Mouse (Mus musculus) myocyte (in vitro differentiated cells): Measurements from ENCODE around the gene Inip. TPM values are rescaled to one million over a fixed set of nuclear protein-coding genes. Genes with fewer than 3 reads are reported as not detected.

Source experiments
- H3K27me3 ChIP-seq: one replicate; pipeline ENCODE4 v1.6.1; 2011; ENCODE audit not compliant: control insufficient read depth, insufficient read depth, insufficient read length
- H3K36me3 ChIP-seq: one replicate; pipeline ENCODE4 v1.6.1; 2011; ENCODE audit not compliant: control insufficient read depth, insufficient read depth
- H3K4me2 ChIP-seq: one replicate; pipeline ENCODE4 v1.6.1; 2011; ENCODE audit warnings: low read depth, control low read depth
- H3K4me3 ChIP-seq: one replicate; pipeline ENCODE4 v1.5.1; 2011; ENCODE audit warnings: mild to moderate bottlenecking, control low read depth, moderate library complexity
- H3K79me2 ChIP-seq: one replicate; pipeline ENCODE4 v1.6.1; 2011; ENCODE audit not compliant: control insufficient read depth, insufficient read depth
- H3ac ChIP-seq: one replicate; pipeline ENCODE4 v1.6.1; 2011; ENCODE audit not compliant: control insufficient read depth, insufficient read length
- CEBPB ChIP-seq: IDR thresholded peaks from 2 replicates; pipeline ENCODE4 v1.6.1; 2011; ENCODE audit warnings: mild to moderate bottlenecking, moderate library complexity; ENCODE audit not compliant: poor library complexity, insufficient read depth, severe bottlenecking
- E2F4 ChIP-seq: IDR thresholded peaks from one replicate; pipeline ENCODE4 v1.6.1; 2011; ENCODE audit warnings: mild to moderate bottlenecking, control low read depth, moderate library complexity; ENCODE audit not compliant: insufficient read depth
- MAX ChIP-seq: IDR thresholded peaks from one replicate; pipeline ENCODE4 v1.6.1; 2011; ENCODE audit warnings: low read depth, mild to moderate bottlenecking, control low read depth
- MYOD1 ChIP-seq, 3 experiments: IDR thresholded peaks; one replicate each; pipeline ENCODE4 v1.6.1; 2011; ENCODE audit warnings: control low read depth in 2 of 3, low read depth in 2 of 3, mild to moderate bottlenecking in 2 of 3, moderate library complexity in 1 of 3; ENCODE audit not compliant: insufficient read length in 2 of 3, control insufficient read depth in 1 of 3
- MYOG ChIP-seq, 3 experiments: IDR thresholded peaks; one replicate each; pipeline ENCODE4 v1.6.1; 2011; ENCODE audit warnings: control low read depth in 2 of 3, low read depth in 2 of 3, mild to moderate bottlenecking in 2 of 3; ENCODE audit not compliant: insufficient read length in 2 of 3, control insufficient read depth in 1 of 3, insufficient read depth in 1 of 3
- POLR2A ChIP-seq: IDR thresholded peaks from one replicate; pipeline ENCODE4 v1.6.1; 2011; ENCODE audit warnings: low read depth, mild to moderate bottlenecking, control low read depth, moderate library complexity; ENCODE audit not compliant: insufficient read length
- POLR2AphosphoS2 ChIP-seq: IDR thresholded peaks from one replicate; pipeline ENCODE4 v1.6.1; 2011; ENCODE audit warnings: low read depth, control low read depth; ENCODE audit not compliant: insufficient read length
- REST ChIP-seq: IDR thresholded peaks from one replicate; pipeline ENCODE4 v1.6.1; 2011; ENCODE audit warnings: mild to moderate bottlenecking, control low read depth, moderate library complexity; ENCODE audit not compliant: insufficient read depth, insufficient read length
- SRF ChIP-seq: IDR thresholded peaks from one replicate; pipeline ENCODE4 v1.6.1; 2011; ENCODE audit warnings: low read depth; ENCODE audit not compliant: control insufficient read depth, insufficient read length
- TCF12 ChIP-seq: IDR thresholded peaks from one replicate; pipeline ENCODE4 v1.6.1; 2011; ENCODE audit warnings: mild to moderate bottlenecking, control low read depth; ENCODE audit not compliant: poor library complexity, insufficient read depth, severe bottlenecking
- TCF3 ChIP-seq: IDR thresholded peaks from one replicate; pipeline ENCODE4 v1.6.1; 2011; ENCODE audit warnings: low read depth, control low read depth; ENCODE audit not compliant: insufficient read length
- USF1 ChIP-seq: IDR thresholded peaks from one replicate; pipeline ENCODE4 v1.6.1; 2011; ENCODE audit warnings: low read depth, mild to moderate bottlenecking, control low read depth, moderate library complexity
- polyA plus RNA-seq: library from polyadenylated mRNA; unstranded; fragments of >200 nt; fragmentation: generic; extraction: Trizol; gene quantifications from one replicate; pipeline ENCODE4 v1.2.1, GENCODE M21; 2012; ENCODE audit warnings: missing spikeins

Inip gene
- polyA plus RNA-seq, 1 experiment, result 7.4 TPM

DNA sequence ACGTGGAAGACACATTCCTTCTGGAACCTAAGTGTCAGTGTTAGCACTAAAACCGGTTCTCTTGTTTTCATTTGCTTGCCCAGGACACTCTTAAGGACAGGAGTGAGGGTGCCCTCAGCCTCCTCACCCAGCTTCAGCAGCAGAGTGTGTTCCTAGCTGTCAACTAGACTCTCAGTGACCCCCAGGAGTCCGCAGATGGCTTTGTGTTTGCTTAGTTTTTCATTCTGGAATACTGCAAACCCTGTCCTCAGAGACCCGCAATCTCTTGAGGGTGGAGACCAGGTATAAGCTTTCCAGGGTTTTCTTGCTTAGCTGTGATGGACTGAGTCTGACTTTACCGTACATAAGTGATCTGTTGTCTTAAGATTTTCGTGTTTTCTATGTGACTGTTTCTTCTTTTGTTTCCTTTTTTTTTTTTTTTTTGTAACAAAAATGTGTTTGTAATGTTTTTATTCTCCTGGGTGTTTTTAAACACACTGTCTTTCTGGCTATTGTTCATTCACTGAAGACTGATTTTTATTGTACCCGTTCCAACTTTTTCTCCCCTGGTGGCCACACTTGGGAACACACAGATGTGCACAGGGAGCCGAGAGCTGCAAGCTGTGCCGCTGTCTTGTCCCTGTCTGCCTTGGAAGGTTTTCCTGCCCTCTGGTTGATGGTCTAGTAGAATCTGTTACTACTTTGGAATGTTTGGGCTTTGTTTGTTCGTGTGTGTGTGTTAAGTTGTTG, 40.6 kb downstream of the Inip start:
- H3K4me3 ChIP-seq, result no peak overlapping the region
- H3K4me2 ChIP-seq, result peak overlapping the region; percentile 48
- no peak for TF ChIP-seq TCF12
- no peak for TF ChIP-seq USF1
- TF ChIP-seq CEBPB, result no peak
- TF ChIP-seq POLR2AphosphoS2, result no peak
- no peak for TF ChIP-seq E2F4
- TF ChIP-seq POLR2A, result no peak
- TF ChIP-seq MYOG (IDR thresholded peaks at IDR 0.05; ENCODE audit: control insufficient read depth in 1 of 3, insufficient read depth in 1 of 3, insufficient read length in 2 of 3, low read depth in 2 of 3), result no peak
- no peak for TF ChIP-seq TCF3
- TF ChIP-seq SRF, result no peak
- TF ChIP-seq MYOD1 (IDR thresholded peaks at IDR 0.05; ENCODE audit: control insufficient read depth in 1 of 3, insufficient read length in 2 of 3, low read depth in 2 of 3), result no peak
- no peak for TF ChIP-seq REST
- TF ChIP-seq MAX, result no peak
- no peak overlapping the region for H3ac ChIP-seq
- no peaks in the 10 kb centered on the region for H3K36me3 ChIP-seq
- H3K79me2 ChIP-seq, result no peaks in the 10 kb centered on the region
- no peaks in the 10 kb centered on the region for H3K27me3 ChIP-seq

DNA sequence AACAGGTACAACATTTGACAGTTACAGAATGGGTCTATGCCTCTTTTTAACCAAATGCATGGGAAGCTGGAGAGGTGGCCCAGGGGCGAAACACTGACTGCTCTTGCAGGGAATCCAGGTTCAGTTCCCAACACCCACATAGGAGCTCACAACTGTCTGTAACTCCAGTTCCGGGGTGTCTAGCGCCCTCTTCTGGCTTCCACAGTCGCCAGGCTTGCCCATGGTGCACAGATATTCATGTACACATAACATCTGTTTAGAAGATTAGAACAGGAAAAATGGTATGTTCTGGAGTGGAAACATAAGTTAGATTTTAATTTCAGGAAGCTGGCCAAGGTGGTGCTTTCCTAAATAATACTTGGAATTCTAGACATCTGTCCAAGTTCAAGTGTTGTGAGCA, 41.4 kb downstream of the Inip start:
- Histone ChIP-seq H3ac (no peak overlapping the region), H3K4me2 (peak overlapping the region; percentile 48), H3K27me3 (no peaks in the 10 kb centered on the region), H3K4me3 (no peak overlapping the region), H3K79me2 (no peaks in the 10 kb centered on the region), H3K36me3 (no peaks in the 10 kb centered on the region)
- TF ChIP-seq REST (no peak), CEBPB (no peak), TCF3 (no peak), MYOD1 (IDR thresholded peaks at IDR 0.05; ENCODE audit: control insufficient read depth in 1 of 3, insufficient read length in 2 of 3, low read depth in 2 of 3) (no peak), POLR2AphosphoS2 (no peak), POLR2A (no peak), USF1 (no peak), MAX (no peak), SRF (no peak), E2F4 (no peak), TCF12 (no peak), MYOG (IDR thresholded peaks at IDR 0.05; ENCODE audit: control insufficient read depth in 1 of 3, insufficient read depth in 1 of 3, insufficient read length in 2 of 3, low read depth in 2 of 3) (no peak)

DNA sequence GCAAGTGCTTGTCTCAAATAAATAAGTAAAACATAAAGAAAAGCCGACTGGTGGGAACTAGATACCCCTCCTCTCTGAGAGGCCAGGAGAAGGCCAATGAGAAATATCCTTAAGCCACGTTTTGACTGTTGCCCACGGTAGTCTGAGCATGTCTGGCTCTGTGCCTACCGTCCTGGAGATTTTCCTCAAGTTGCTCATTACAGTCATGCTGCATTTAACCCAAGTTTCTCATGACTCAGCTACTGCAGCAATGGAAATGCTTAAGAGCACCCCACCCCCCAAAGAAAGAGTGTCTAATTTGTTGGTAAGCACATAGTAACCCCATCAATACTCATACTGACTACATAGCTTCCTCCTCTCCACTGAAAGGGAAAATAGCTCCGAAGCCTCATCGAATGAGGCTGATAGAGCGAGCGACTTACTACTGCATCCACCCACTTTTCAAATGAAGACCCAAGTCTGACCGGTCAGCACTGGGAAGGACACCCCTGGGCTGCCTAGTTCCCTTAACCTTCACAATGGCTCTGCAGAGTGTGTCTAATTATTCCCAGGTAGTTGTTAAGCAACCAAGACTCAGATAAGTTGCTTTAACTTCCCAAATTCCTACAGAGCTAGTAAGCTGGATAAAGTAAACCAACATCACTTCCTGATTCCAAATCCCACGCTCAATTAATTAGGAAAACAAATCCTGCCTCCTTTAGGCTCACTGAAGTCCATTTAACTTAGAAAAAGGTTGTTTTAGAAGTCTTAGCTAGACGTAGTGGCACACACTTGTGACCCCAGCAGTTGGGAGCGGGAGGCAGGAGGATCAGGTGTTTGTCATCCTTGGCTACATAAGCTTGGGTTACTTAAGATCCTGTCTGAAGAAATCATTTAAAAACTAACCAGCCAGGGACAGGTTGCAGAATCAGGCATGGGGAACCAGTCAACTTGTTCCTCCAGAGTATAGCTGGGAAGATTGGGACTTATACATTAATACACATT, 43.6 kb downstream of the Inip start:
- peak overlapping the region; percentile 72 for H3K4me2 ChIP-seq
- no peaks in the 10 kb centered on the region for H3K27me3 ChIP-seq
- no peak overlapping the region for H3K4me3 ChIP-seq
- H3K36me3 ChIP-seq, result no peaks in the 10 kb centered on the region
- H3ac ChIP-seq, result no peak overlapping the region
- TF ChIP-seq E2F4, result no peak
- TF ChIP-seq POLR2A, result no peak
- TF ChIP-seq TCF3, result no peak
- no peak for TF ChIP-seq TCF12
- TF ChIP-seq MAX, result no peak
- TF ChIP-seq REST, result no peak
- no peak for TF ChIP-seq MYOD1 (IDR thresholded peaks at IDR 0.05; ENCODE audit: control insufficient read depth in 1 of 3, insufficient read length in 2 of 3, low read depth in 2 of 3)
- no peak for TF ChIP-seq POLR2AphosphoS2
- no peak for TF ChIP-seq MYOG (IDR thresholded peaks at IDR 0.05; ENCODE audit: control insufficient read depth in 1 of 3, insufficient read depth in 1 of 3, insufficient read length in 2 of 3, low read depth in 2 of 3)
- TF ChIP-seq CEBPB, result no peak
- no peak for TF ChIP-seq USF1
- no peak for TF ChIP-seq SRF
- H3K79me2 ChIP-seq, result no peaks in the 10 kb centered on the region

DNA sequence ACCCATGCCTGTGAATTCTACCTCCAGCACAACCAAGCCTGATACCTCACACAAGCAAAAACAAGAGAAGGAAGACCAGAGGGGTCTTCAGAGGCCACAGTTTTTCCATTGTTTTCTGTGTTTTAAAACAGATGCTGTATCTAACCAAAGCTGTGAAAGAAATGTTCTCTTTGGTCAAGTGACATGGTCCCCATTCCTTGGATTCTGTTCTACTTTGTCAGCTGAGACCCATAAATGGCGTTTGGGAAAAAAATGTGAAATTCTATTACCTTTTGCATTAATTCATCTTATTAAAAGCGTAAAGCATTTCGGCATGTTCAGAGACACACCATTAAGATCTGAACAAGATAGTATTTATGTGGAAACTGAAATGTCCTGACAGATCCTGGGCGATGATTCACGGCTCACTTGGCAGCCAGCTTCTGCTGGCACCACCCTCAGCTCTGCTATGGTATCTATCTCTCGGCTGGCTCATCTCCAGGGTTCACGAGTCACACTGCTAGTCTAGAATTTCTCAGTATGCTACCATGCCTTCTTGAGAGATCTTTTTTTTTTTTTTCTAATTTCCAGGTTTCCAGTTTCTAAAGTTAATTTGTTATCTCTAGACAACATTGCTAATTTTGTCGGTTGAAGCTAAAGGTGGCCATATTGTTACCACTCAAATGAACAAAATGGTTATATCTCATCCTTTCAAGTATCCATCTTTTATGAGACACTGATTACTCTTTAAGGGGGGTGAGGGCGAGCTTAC, 44.9 kb downstream of the Inip start:
- peak overlapping the region; percentile 72 for H3K4me2 ChIP-seq
- TF ChIP-seq SRF (no peak), MAX (no peak), MYOD1 (IDR thresholded peaks at IDR 0.05; ENCODE audit: control insufficient read depth in 1 of 3, insufficient read length in 2 of 3, low read depth in 2 of 3) (no peak), USF1 (no peak), POLR2A (no peak), CEBPB (no peak), REST (no peak), POLR2AphosphoS2 (no peak)

More for the DNA sequence above, 44.9 kb downstream of the Inip start:
- H3K27me3 ChIP-seq, result no peaks in the 10 kb centered on the region
- no peaks in the 10 kb centered on the region for H3K36me3 ChIP-seq
- no peak overlapping the region for H3K4me3 ChIP-seq
- no peak overlapping the region for H3ac ChIP-seq
- H3K79me2 ChIP-seq, result no peaks in the 10 kb centered on the region
